Mouse (Mus musculus) brain, embryonic 14.5 days (tissue): ENCODE results near the gene Dpyd.

ENCODE experiments used
- CTCF ChIP-seq: fragments of 200-500 bp; IDR thresholded peaks from 2 replicates; pipeline ENCODE4 v1.5.1; 2012; ENCODE audit warnings: inconsistent platforms, mild to moderate bottlenecking, moderate library complexity, borderline replicate concordance; ENCODE audit not compliant: insufficient read depth, insufficient read length; ENCODE audit errors: extremely low read depth
- POLR2A ChIP-seq: fragments of 200-500 bp; IDR thresholded peaks from 2 replicates; pipeline ENCODE4 v1.6.1; 2012; ENCODE audit warnings: mild to moderate bottlenecking, inconsistent platforms, borderline replicate concordance; ENCODE audit not compliant: poor library complexity, insufficient read depth, insufficient read length, severe bottlenecking; ENCODE audit errors: extremely low read depth

GRCm38 (mm10) chr3:118663987-118664692 lies 102.2 kb downstream of the Dpyd start:
- TF ChIP-seq CTCF (no peak), POLR2A (no peak)
